Mouse (Mus musculus) spleen, adult 12 weeks (tissue): ENCODE measurements around the gene Mroh3.

Experiments used
- DNase-seq: peaks from one replicate; pipeline ENCODE4 v3.0.0; 2022; ENCODE audit warnings: low spot score

Mroh3 gene

GRCm38 (mm10) chr1:136156304-136156703 is 56.3 kb downstream of the Mroh3 start:
- DNase-seq, result no peak

DNA sequence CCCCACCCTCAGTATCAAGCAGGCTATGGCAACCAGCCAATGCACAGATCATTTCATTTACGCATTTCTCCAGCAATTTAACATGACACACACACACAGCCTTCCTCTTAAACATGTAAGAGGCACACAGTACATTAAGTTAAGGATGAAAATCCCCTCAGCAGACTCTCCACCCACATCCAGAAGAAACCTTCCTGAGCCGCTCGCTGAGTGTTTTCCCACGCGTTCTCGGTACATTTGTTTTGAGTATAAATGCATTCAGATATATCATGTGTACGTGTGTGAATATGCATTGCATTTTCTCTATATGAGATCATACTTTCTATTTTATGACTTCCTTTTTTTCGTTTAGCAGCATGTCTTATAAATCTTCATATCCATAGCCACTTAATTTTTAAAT is 61.3 kb downstream of the Mroh3 start:
- no peak for DNase-seq

GRCm38 (mm10) chr1:136149702-136150101 is 62.9 kb downstream of the Mroh3 start:
- DNase-seq, result no peak

- no peak for DNase-seq
Observed at GRCm38 (mm10) chr1:136143514-136143913, 69.1 kb downstream of the Mroh3 start.

GRCm38 (mm10) chr1:136142336-136142735 is 70.3 kb downstream of the Mroh3 start:
- DNase-seq, result no peak

- DNase-seq, result no peak
Observed at GRCm38 (mm10) chr1:136141176-136141950, 71.3 kb downstream of the Mroh3 start.

DNA sequence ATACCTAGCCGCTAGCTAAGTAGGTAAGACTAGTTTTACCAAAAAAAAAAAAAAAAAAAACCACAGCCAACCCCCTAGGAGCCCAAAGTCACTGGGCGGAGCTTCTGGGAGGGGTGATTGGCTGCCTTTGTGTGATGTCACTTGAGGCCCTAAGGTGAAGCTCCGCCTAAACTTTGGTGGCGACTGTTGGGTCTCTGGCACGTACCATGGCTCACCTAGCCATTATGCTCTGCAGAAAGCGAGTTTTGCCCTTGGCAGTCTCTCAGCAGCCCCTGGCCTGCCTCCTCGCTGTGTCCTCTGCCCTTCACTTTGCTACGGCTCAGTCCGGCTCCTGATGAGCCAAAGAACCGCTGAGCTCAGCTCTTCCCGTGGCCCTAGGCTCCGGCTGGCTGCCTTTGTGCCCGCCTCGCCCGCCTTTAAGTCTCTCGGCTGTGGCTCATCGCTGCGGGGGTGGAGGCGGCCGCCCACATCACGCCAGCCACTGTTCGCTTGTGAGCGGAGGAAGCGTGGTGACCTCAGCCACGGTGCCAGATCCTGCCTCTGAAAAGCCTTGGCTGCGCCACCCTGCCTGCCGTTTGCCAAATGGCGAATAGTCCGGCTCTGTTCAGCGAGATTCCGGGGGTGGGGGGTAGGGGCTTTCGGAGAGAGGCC is 72.5 kb downstream of the Mroh3 start:
- peak; percentile 65 for DNase-seq

DNA sequence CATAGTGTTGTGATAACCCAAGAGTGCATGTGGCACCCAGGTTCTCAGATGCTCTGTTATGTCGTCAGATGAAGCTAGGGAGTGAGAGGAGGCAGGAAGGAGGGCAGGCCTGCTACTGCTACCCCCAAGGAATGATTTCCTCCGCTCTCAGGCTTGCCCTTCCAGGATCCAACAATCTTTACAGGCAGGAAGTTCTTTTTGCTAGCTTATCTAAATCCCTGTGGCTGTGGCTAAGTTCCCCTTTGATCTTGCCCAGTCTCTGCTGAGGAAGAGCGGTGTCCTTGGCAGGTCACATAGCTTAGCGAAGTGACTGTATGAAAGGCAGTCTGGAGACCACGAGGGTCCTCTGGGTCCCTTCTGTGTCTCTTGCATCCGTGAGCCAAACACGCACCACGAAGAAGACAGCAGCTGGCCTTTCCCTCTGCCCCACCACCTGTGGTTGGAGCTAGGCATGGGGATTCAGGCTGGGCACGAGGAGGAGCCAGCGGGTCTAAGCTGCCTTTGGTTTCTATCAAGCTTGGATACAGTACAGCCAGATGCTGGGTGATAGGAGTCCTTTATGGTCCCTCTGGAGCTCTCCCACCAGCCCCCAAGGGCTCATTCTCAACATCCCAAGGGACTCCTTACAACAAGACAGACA is 74.3 kb downstream of the Mroh3 start:
- DNase-seq, result no peak

DNA sequence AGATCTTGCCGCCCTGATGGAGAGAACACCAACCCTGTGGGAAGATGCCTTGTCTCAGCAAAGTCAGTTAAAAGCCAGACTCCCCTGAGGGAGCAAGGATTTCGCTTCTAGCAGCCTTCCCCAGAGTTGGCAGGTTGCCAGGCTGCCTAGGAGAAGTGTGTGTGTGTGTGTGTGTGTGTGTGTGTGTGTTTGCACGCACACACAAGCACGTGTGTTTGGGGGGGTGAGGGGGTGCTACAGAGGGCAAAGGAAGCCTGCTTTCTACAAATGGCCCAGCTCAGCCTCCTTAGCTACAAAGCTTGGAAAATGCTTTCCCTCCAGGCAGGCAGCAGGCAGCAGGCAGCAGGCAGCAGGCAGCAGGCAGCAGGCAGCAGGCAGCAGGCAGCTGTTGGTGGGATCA is 75.1 kb downstream of the Mroh3 start:
- DNase-seq, result no peak

DNA sequence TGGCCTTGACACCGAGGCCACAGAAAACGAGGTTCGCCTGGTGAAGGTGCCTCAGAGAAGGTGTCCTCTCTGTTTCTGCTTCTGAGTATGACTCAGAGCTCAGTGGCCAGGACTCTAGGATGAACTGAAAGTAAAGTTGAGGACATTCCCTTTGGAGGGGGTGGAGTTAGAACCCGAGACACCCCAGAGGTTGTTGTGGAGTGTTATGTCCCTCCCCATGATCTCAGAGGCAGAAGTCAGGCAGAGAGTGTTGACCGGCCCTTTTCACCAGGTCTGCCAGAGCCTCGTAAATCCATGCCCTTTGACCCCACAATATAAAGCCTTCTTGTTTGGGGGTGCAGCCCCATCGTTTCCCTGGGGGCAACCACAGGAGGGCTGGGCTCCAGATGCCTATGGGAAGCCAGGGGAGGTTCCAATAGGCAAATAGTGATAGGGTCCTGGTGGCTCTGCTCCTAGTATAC is 75.5 kb downstream of the Mroh3 start:
- DNase-seq, result no peak

DNA sequence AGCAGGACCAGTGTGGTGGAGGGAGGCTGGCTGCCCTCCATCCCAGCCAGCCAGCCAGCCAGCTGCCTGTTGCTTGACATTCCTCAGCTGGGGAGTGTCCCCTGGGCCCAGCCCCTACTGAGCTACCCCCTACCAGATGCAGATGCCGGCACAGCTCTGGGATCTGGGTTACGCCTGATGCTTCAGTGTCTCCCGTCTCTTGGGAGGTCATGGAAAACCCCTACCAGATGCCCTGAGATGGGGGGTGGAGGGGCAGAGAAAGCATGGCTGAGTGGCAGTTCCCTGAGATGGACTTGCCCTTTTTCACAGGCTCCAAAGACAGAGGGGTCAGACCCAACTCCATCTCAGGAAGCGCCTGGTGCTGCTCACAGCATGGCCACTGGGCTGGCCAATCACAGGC is 76.1 kb downstream of the Mroh3 start:
- no peak for DNase-seq

DNA sequence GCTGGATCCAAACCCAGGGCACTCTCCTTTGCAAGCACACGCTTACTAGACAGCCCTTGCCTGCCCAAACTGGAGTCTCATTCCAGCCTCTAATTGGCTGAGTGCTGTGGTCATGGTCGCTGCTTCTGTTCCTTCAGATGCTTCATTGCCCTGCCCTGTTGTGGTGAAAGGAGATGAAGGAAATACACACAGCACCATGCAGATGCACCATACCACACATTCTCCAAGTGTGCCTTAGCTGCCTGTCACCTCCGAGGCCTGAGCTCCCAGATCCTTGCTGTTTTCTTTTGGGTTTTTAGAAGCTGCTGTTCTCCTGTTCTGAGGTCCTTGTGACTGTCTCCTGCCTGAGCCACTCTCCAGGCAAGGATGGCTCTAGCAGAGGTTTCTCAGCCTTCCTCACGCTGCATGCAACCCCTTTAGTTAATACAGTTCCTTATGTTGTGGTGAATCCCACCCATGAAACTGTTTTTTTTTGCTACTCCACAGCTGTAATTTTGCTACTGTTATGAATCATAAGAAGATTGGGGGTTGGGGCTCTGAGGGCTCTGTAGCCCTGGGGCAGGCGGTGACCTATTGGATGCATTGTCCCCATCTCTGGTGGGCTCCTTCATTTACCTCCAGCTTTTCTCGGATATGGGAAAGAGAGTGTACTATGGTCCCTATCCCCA is 76.7 kb downstream of the Mroh3 start:
- DNase-seq, result no peak

DNA sequence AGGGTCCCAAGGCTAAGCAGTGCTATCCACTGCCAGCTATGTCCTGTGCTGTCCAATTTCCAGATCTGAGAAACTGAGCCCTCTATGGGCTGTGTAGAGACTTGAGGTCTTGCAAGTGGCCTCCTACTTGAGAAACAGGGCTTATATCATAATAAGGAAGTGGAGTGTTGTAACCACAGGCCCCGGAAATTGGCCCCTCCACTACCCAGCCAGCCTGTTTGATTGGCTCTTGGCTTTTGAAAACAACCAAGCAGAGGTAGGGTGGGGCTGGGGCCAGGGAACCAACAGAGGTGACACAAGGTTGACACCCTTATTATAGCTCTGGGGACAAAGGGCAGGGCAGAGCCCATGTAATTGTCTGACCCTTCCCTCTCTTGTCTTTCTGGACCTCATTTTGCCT is 77.6 kb downstream of the Mroh3 start:
- peak; percentile 67 for DNase-seq

DNA sequence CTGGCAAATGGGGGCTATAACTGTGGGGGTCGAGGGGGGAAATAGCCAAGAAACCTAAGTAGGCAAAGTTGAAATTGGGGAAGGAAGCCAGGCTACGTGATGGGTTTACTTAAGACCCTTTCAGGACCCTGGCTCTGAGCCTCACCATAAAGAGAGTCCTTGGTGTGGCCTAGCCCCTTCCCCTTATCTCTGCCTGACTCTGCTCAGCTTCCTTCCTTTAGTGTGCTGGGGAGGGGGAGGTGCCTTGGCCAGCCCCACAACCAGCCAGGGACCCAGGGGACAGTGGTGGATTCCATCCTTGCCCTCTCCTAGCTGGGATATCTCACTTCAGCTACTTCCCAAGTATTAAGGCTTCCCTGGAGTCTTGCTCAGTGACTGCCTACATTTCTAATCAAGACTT is 78.1 kb downstream of the Mroh3 start:
- DNase-seq, result no peak

GRCm38 (mm10) chr1:136133570-136134240 is 78.9 kb downstream of the Mroh3 start:
- DNase-seq, result no peak

DNA sequence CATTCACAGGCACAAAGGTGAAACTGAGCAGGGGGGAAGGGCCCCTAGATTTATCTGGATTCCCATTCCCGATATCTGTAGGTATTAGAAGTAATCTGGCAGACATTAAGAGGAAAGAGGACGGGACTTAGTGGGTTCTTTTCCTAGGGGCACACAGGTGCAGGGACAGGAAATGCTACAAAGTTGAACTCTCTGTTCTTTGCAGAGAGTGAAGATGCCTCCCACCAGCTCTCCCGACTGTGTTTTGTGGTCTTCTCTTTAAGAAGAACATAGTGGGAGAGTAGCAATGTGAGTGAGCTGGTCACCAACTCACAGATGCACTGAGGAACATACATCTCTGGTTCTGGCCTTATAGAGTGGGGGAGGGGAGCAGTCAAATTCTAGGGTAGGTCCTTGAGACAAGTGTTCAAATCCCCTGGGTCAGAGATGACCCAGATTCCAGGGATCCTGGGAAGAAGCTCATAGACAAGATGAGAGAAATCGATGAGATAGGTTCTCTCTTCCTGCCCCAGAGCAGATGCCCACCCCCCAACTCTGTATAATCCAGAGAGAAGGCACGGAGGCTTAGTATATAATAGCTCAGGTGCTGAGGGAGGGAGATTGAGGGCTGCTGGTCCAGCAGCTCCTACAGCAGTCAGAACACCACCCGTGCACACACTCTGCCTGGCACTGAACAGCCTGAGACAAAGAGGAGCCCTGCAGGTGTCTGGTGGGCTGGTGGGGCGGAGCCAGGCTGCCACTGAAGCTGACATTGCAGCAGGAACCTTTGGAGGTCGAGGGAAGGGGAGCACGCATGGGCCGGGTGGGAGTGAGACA is 80.0 kb downstream of the Mroh3 start:
- no peak for DNase-seq
